Mouse (Mus musculus) CH12.LX (cell line): ENCODE measurements around the gene Atg4b. TPM values are rescaled to one million over a fixed set of nuclear protein-coding genes. Genes with fewer than 3 reads are reported as not detected.

ENCODE experiments used
- DNase-seq: peaks from one replicate; pipeline ENCODE4 v3.0.0-alpha.2; 2013; ENCODE audit errors: extremely low read depth
- H3K27ac ChIP-seq: 2 replicates; pipeline ENCODE4 v1.5.1; 2012; ENCODE audit warnings: low read depth, mild to moderate bottlenecking, control low read depth, moderate library complexity; ENCODE audit not compliant: insufficient read depth
- H3K27me3 ChIP-seq: replicated peaks from 2 replicates; pipeline ENCODE3; 2012; ENCODE audit warnings: inconsistent platforms
- H3K36me3 ChIP-seq, 2 experiments: replicated peaks in 1 of 2; 2 replicates each; pipeline versions ENCODE3 to v1.6.1; 2012; ENCODE audit warnings: inconsistent platforms in 1 of 2, low read length in 1 of 2, mild to moderate bottlenecking in 1 of 2, mixed read lengths in 1 of 2, moderate library complexity in 1 of 2; ENCODE audit not compliant: control insufficient read depth in 1 of 2, insufficient read depth in 1 of 2
- H3K4me1 ChIP-seq, 2 experiments: 2 replicates each; pipeline ENCODE4 v1.6.1; 2012; ENCODE audit warnings: inconsistent platforms in 1 of 2, moderate library complexity in 1 of 2; ENCODE audit not compliant: insufficient read depth in 2 of 2, control insufficient read depth in 1 of 2
- H3K4me2 ChIP-seq: 2 replicates; pipeline ENCODE4 v1.6.1; 2012; ENCODE audit warnings: low read depth, mild to moderate bottlenecking, control low read depth; ENCODE audit not compliant: poor library complexity, insufficient read depth, severe bottlenecking
- H3K4me3 ChIP-seq, 3 experiments: fragments of 150-350 bp in 1 of 3; sonication (generic) in 1 of 3; replicated peaks in 1 of 3; 2 replicates each; pipeline versions ENCODE3 to v1.5.1; 2011 to 2012; ENCODE audit warnings: low read depth in 2 of 3, low read length in 2 of 3, mild to moderate bottlenecking in 2 of 3, moderate library complexity in 2 of 3, control low read depth in 1 of 3, improper control_type of control experiment in 1 of 3, inconsistent platforms in 1 of 3, mixed read lengths in 1 of 3; ENCODE audit not compliant: poor library complexity in 1 of 3
- H3K79me2 ChIP-seq: replicated peaks from 2 replicates; pipeline ENCODE4 v1.6.1; 2012; ENCODE audit warnings: mild to moderate bottlenecking, moderate library complexity; ENCODE audit not compliant: control insufficient read depth, poor library complexity, insufficient read depth, severe bottlenecking; ENCODE audit errors: extremely low read depth
- H3K9ac ChIP-seq: 2 replicates; pipeline ENCODE4 v1.6.1; 2012; ENCODE audit warnings: low read depth, mild to moderate bottlenecking, control low read depth, moderate library complexity; ENCODE audit not compliant: insufficient read depth
- H3K9me3 ChIP-seq: replicated peaks from 2 replicates; pipeline ENCODE3; 2012; ENCODE audit warnings: low read length, inconsistent platforms, mixed read lengths
- BHLHE40 ChIP-seq: IDR thresholded peaks from 2 replicates; pipeline ENCODE4 v1.6.1; 2011; ENCODE audit warnings: mild to moderate bottlenecking, low read depth, low read length, improper control_type of control experiment
- CTCF ChIP-seq, 2 experiments: IDR thresholded peaks in 1 of 2; conservative IDR thresholded peaks in 1 of 2; 2 replicates each; pipeline ENCODE4 v1.5.1; 2011 to 2012; ENCODE audit warnings: low read depth in 2 of 2, low read length in 2 of 2, improper control_type of control experiment in 1 of 2, inconsistent platforms in 1 of 2, mild to moderate bottlenecking in 1 of 2, moderate library complexity in 1 of 2
- EP300 ChIP-seq: IDR thresholded peaks from 2 replicates; pipeline ENCODE4 v1.6.1; 2011; ENCODE audit warnings: low read length, improper control_type of control experiment
- GABPA ChIP-seq: IDR thresholded peaks from 2 replicates; pipeline ENCODE4 v1.6.1; 2012; ENCODE audit warnings: low read depth, low read length, improper control_type of control experiment, inconsistent platforms; ENCODE audit not compliant: insufficient replicate concordance
- HCFC1 ChIP-seq: IDR thresholded peaks from 2 replicates; pipeline ENCODE4 v1.6.1; 2012; ENCODE audit warnings: low read depth, mild to moderate bottlenecking, inconsistent platforms, low read length, improper control_type of control experiment
- IRF4 ChIP-seq: IDR thresholded peaks from 2 replicates; pipeline ENCODE4 v1.6.1; 2014; ENCODE audit warnings: low read depth, mild to moderate bottlenecking, inconsistent platforms, low read length, improper control_type of control experiment
- MAZ ChIP-seq: IDR thresholded peaks from 2 replicates; pipeline ENCODE4 v1.6.1; 2012; ENCODE audit warnings: low read depth, mild to moderate bottlenecking, inconsistent platforms, low read length, improper control_type of control experiment, moderate library complexity
- MEF2A ChIP-seq: IDR thresholded peaks from 2 replicates; pipeline ENCODE4 v1.6.1; 2014; ENCODE audit warnings: low read depth, mild to moderate bottlenecking, inconsistent platforms, low read length, improper control_type of control experiment, borderline replicate concordance
- MYC ChIP-seq: IDR thresholded peaks from 2 replicates; pipeline ENCODE4 v1.6.1; 2011; ENCODE audit warnings: low read depth, mild to moderate bottlenecking, improper control_type of control experiment, low read length
- NELFE ChIP-seq: IDR thresholded peaks from 2 replicates; pipeline ENCODE4 v1.6.1; 2011; ENCODE audit warnings: low read depth, low read length, improper control_type of control experiment
- POLR2A ChIP-seq: IDR thresholded peaks from 2 replicates; pipeline ENCODE4 v1.6.1; 2011; ENCODE audit warnings: low read depth, mild to moderate bottlenecking, improper control_type of control experiment, low read length
- RAD21 ChIP-seq: IDR thresholded peaks from 2 replicates; pipeline ENCODE4 v1.6.1; 2011; ENCODE audit warnings: low read depth, mild to moderate bottlenecking, low read length, improper control_type of control experiment, moderate library complexity
- RCOR1 ChIP-seq: conservative IDR thresholded peaks from 2 replicates; pipeline ENCODE4 v1.6.1; 2012; ENCODE audit warnings: low read depth, mild to moderate bottlenecking, inconsistent platforms, low read length, improper control_type of control experiment
- TBP ChIP-seq: conservative IDR thresholded peaks from 2 replicates; pipeline ENCODE4 v1.6.1; 2011; ENCODE audit warnings: low read depth, low read length, improper control_type of control experiment
- USF2 ChIP-seq: conservative IDR thresholded peaks from 2 replicates; pipeline ENCODE4 v1.6.1; 2011; ENCODE audit warnings: low read depth, low read length, improper control_type of control experiment
- ZKSCAN1 ChIP-seq: IDR thresholded peaks from 2 replicates; pipeline ENCODE4 v1.6.1; 2012; ENCODE audit warnings: low read depth, inconsistent platforms, low read length, improper control_type of control experiment, borderline replicate concordance
- dilution Hi-C: fragments of 300-500 bp; cut with MboI; formaldehyde crosslinking; loops from 2 replicates; pipeline ENCODE4 v1.14.3; 2020; ENCODE audit warnings: low sequenced_read_pairs; ENCODE audit not compliant: extremely low pct_unique_long_range_greater_than_20kb, extremely low pct_ligation_motif_present
- in situ Hi-C: fragments of 300-500 bp; cut with MboI; formaldehyde crosslinking; loops from 3 replicates; pipeline ENCODE4 v1.14.3; 2019; ENCODE audit warnings: low sequenced_read_pairs, low pct_ligation_motif_present, low pct_unique_long_range_greater_than_20kb, mixed read lengths
- polyA plus RNA-seq: library from polyadenylated mRNA; unstranded; fragments of >175 nt; gene quantifications from 2 replicates; pipeline ENCODE4 v1.2.1, GENCODE M21; 2012; ENCODE audit warnings: low read depth; ENCODE audit not compliant: insufficient read length
- total RNA-seq, 2 experiments: library from RNA; depleted of rRNA; stranded (reverse); fragments of 300-350 nt in 1 of 2; fragments of >200 nt in 1 of 2; gene quantifications; 2 replicates each; pipeline ENCODE4 v1.2.3; 2012 to 2014

Gene Atg4b
- total and polyA plus RNA-seq, 3 experiments = 20.1 to 55.1 (median 21.4) TPM

DNA sequence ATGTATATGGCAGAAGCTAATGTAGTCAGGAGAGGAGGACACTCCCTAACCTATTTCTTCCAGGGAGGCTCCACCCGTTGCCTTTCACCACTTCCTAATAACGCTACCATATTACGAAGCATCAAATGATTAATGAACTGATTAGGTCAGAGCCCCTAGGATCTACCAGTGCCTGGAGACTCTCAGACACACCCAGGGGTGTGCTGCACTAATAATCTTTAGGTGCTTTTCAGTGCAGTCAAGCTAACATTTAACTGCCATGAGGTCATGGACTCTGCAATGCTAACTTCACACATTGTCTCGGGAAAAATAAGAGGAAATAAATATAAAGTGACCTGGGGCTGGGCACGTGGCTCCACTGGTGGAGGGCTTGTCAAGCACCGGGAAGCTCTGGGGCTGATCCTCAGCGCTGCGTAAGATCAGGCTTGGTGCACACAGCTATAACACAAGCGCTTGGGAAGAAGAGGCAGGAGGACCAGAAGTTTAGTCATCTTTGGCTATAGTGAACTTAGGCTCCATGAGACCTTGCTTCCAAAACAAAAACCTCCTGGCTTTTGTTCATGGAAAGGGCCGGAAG lies 47.7 kb upstream of the Atg4b start:
- dilution Hi-C loops (no loop called here), in situ Hi-C loops (loop anchor here (25.0 kb wide), 1 partner anchor 516 kb away; no protein-coding TSS in a partner anchor)

DNA sequence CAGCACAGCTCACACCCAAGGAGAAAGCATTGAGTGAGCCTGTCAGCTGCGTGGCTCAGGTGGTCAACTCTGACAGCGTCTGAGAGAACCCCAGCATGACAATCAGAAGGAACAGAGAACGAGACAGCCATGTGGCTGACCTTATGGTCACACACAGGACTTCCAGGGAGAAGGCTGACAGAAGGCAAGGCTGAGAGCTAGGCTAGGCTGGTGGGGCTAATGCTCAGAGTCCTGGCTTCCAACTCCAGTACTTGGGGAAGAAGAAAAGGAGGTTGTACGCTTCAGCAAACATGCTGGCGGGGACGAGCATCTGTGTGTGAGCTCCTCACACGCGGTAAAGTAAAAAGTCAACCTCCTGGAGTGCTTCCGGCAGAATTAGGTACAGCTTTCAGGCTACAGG lies 47.0 kb upstream of the Atg4b start:
- Histone ChIP-seq H3K9me3 (no peaks in the 10 kb centered on the region), H3K9ac (no peak overlapping the region), H3K4me3 (no peak overlapping the region), H3K36me3 (peaks cover 26 to 56% of the 10 kb centered on the region in 2 experiments), H3K4me1 (no peaks in the 10 kb centered on the region), H3K27me3 (no peaks in the 10 kb centered on the region), H3K4me2 (no peak overlapping the region), H3K27ac (no peak overlapping the region), H3K79me2 (no peaks in the 10 kb centered on the region)
- no peak for DNase-seq
- dilution Hi-C loops = no loop called here
- in situ Hi-C loops = loop anchor here (25.0 kb wide), 1 partner anchor 517 kb away; no protein-coding TSS in a partner anchor
- TF ChIP-seq EP300 (no peak), RCOR1 (no peak), RAD21 (no peak), TBP (no peak), NELFE (no peak)

More for the DNA sequence above, 47.7 kb upstream of the Atg4b start:
- Histone ChIP-seq H3K4me1 (peaks cover 0 to 7% of the 10 kb centered on the region in 2 experiments; a peak in 2 of 4 replicates), H3K27ac (no peak overlapping the region), H3K79me2 (no peaks in the 10 kb centered on the region), H3K4me2 (no peak overlapping the region), H3K27me3 (no peaks in the 10 kb centered on the region), H3K36me3 (peaks cover 26 to 57% of the 10 kb centered on the region in 2 experiments), H3K9me3 (no peaks in the 10 kb centered on the region), H3K9ac (no peak overlapping the region), H3K4me3 (no peak overlapping the region)
- no peak for TF ChIP-seq MYC
- no peak for TF ChIP-seq BHLHE40
- TF ChIP-seq IRF4 = no peak
- TF ChIP-seq MAZ = no peak
- no peak for TF ChIP-seq GABPA
- no peak for TF ChIP-seq POLR2A
- TF ChIP-seq HCFC1 = no peak
- TF ChIP-seq TBP = no peak
- no peak for TF ChIP-seq MEF2A
- TF ChIP-seq ZKSCAN1 = no peak
- no peak for TF ChIP-seq USF2
- TF ChIP-seq CTCF (conservative IDR thresholded peaks at IDR 0.05 in 1 of 2, IDR thresholded peaks at IDR 0.05 in 1 of 2; ENCODE audit: low read depth in 2 of 2, low read length in 2 of 2) = no peak
- TF ChIP-seq RAD21 = no peak
- no peak for DNase-seq
